Mouse (Mus musculus) erythroblast, embryonic 14.5 days (primary cell): ENCODE measurements around the gene En2.

ENCODE experiments used
- GATA1 ChIP-seq: IDR thresholded peaks from 2 replicates; pipeline ENCODE4 v1.6.1; 2012; ENCODE audit warnings: low read length, inconsistent platforms, mixed read lengths
- TAL1 ChIP-seq: IDR thresholded peaks from 3 replicates; pipeline ENCODE4 v1.6.1; 2012; ENCODE audit warnings: low read length, inconsistent platforms, mixed read lengths

DNA sequence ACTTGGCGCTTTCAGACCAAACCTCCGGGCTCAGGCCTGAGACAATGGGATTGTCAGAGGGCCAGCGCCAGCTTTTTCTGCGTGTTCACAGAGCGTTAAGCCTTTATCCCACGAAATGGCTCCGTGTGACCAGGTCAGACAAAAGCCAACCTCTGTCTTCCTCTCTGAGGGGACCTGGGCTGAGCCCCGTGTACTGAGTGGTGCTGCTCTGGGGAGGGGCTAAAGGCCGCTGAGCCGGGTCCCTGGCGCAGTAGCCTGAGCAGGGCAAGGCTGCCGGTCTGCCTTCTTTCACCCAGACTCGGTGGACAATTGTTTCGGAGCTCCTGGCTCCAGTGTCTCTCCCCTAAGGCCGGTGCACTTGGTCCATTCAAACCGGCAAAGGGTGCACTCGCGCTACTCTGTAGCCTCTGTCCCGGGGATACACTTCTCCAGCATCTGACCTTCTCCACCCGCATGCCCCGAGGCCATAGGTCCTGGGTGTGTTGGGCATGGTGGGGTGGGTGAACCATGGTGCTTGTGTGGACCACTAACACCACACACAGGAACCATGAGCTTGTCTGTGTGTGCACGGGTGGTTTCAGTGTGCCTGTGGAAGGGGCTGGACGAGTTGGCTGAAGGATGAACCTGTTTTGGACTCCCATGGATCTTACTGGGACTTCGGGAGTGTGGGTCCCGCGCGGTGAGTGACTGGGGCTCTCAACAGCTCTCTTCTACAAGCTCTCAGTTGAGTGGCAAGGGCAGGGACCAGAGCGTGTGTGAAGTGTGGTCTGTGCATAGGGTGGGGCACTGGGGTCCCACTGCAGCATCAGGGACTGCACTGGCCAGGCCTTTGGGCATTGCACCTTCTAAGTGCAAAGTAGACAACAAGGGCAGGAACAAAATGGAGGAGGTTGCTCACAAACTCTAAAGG, 40.9 kb upstream of the En2 start:
- TF ChIP-seq TAL1: no peak
- no peak for TF ChIP-seq GATA1
